Mouse (Mus musculus) liver, embryonic 16.5 days (tissue): ENCODE data around the gene Tal1. TPM values are rescaled to one million over a fixed set of nuclear protein-coding genes. Genes with fewer than 3 reads are reported as not detected.

ENCODE experiments used
- ATAC-seq: fragments of 200-750 bp; cut with Nextera tagmentation; 2 replicates; pipeline ENCODE4 v1.8.0; 2017; ENCODE audit warnings: low read depth, mild to moderate bottlenecking, moderate number of reproducible peaks, moderate library complexity
- H3K27ac ChIP-seq: fragments of 300-500 bp; sonication (generic); 2 replicates; pipeline ENCODE4 v1.5.1; 2014; ENCODE audit warnings: mild to moderate bottlenecking, low read length
- H3K27me3 ChIP-seq: fragments of 300-500 bp; sonication (generic); 2 replicates; pipeline ENCODE4 v1.6.1; 2014; ENCODE audit warnings: low read depth, low read length, mixed read lengths; ENCODE audit not compliant: control insufficient read depth, insufficient read depth
- H3K36me3 ChIP-seq: fragments of 300-500 bp; sonication (generic); 2 replicates; pipeline ENCODE4 v1.6.1; 2014; ENCODE audit warnings: mild to moderate bottlenecking; ENCODE audit not compliant: control insufficient read depth, insufficient read depth
- H3K4me1 ChIP-seq: fragments of 300-500 bp; sonication (generic); 2 replicates; pipeline ENCODE4 v1.6.1; 2014; ENCODE audit warnings: low read depth, low read length, mixed read lengths; ENCODE audit not compliant: control insufficient read depth
- H3K4me2 ChIP-seq: fragments of 300-500 bp; sonication (generic); 2 replicates; pipeline ENCODE4 v1.6.1; 2014; ENCODE audit warnings: low read depth, low read length, mixed read lengths
- H3K4me3 ChIP-seq: fragments of 300-500 bp; sonication (generic); 2 replicates; pipeline ENCODE4 v1.5.1; 2014; ENCODE audit warnings: low read depth, mild to moderate bottlenecking, low read length
- H3K9ac ChIP-seq: fragments of 300-500 bp; sonication (generic); 2 replicates; pipeline ENCODE4 v1.6.1; 2014; ENCODE audit warnings: low read depth, low read length
- H3K9me3 ChIP-seq: fragments of 300-500 bp; sonication (generic); replicated peaks from 2 replicates; pipeline ENCODE4 v1.6.1; 2016; ENCODE audit warnings: low read length; ENCODE audit not compliant: control insufficient read depth
- WGBS: fragments of 180-500 bp; shearing (Covaris S2); extraction: QIAGEN DNeasy Blood & Tissue Kit; methylation state at CpG from one replicate; pipeline ENCODE4 v1.1.7; 2014; ENCODE audit not compliant: insufficient replicate concordance; 5-methylcytosine and 5-hydroxymethylcytosine counted together
- polyA plus RNA-seq: library from polyadenylated mRNA; unstranded; fragments of >200 nt; fragmentation: Nextera tagmentation; extraction: Ambion mirVana; gene quantifications from 2 replicates; pipeline ENCODE4 v1.2.1, GENCODE M21; 2015

Gene Tal1
- polyA plus RNA-seq, 1 experiment from 2014 or later = 17.8 TPM

GRCm38 (mm10) chr4:115052343-115053005 lies 3.8 kb upstream of the Tal1 start:
- no peak for ATAC-seq

GRCm38 (mm10) chr4:115055044-115055443 lies 1.2 kb upstream of the Tal1 start:
- Histone ChIP-seq H3K9me3 (no peaks in the 10 kb centered on the region), H3K4me3 (no peak overlapping the region), H3K4me2 (peak overlapping the region; percentile 33), H3K36me3 (no peaks in the 10 kb centered on the region), H3K9ac (peak overlapping the region; percentile 44), H3K27me3 (peaks cover 4% of the 10 kb centered on the region), H3K4me1 (peaks cover 37% of the 10 kb centered on the region), H3K27ac (peak overlapping the region; percentile 98)
- 22% methylated on average over 2 of the region's 2 CpGs for WGBS
- no peak for ATAC-seq

More at GRCm38 (mm10) chr4:115052343-115053005, 3.8 kb upstream of the Tal1 start:
- no peaks in the 10 kb centered on the region for H3K9me3 ChIP-seq
- peaks cover 62% of the 10 kb centered on the region for H3K4me1 ChIP-seq
- WGBS = 5% methylated on average over 36 of the region's 36 CpGs
- H3K4me3 ChIP-seq = peak overlapping the region; percentile 38
- peaks cover 2% of the 10 kb centered on the region for H3K27me3 ChIP-seq
- H3K36me3 ChIP-seq = no peaks in the 10 kb centered on the region
- H3K27ac ChIP-seq = peak overlapping the region; percentile 56
- peak overlapping the region; percentile 61 for H3K9ac ChIP-seq
- peak overlapping the region; percentile 74 for H3K4me2 ChIP-seq

- ATAC-seq = no peak
- WGBS = 54% methylated on average over 3 of the region's 3 CpGs
- H3K36me3 ChIP-seq = no peaks in the 10 kb centered on the region
- peak overlapping the region; percentile 85 for H3K9ac ChIP-seq
- peaks cover 4% of the 10 kb centered on the region for H3K27me3 ChIP-seq
- H3K4me2 ChIP-seq = peak overlapping the region; percentile 76
- peak overlapping the region; percentile 98 for H3K27ac ChIP-seq
- peaks cover 35% of the 10 kb centered on the region for H3K4me1 ChIP-seq
- no peaks in the 10 kb centered on the region for H3K9me3 ChIP-seq
- peak overlapping the region; percentile 68 for H3K4me3 ChIP-seq
These were observed 535 bp upstream of the Tal1 start for GRCm38 (mm10) chr4:115055691-115056090.

GRCm38 (mm10) chr4:115056921-115057673 lies 871 bp downstream of the Tal1 start:
- Histone ChIP-seq H3K27ac (peak overlapping the region; percentile 98), H3K4me2 (peak overlapping the region; percentile 76), H3K27me3 (peaks cover 2% of the 10 kb centered on the region), H3K36me3 (0 out of 2 replicates have a peak, but pooled peaks cover 3% of the 10 kb centered on the region), H3K9ac (peak overlapping the region; percentile 85), H3K9me3 (no peaks in the 10 kb centered on the region), H3K4me1 (peaks cover 34% of the 10 kb centered on the region), H3K4me3 (peak overlapping the region; percentile 68)
- under 1% methylated on average over 47 of the region's 48 CpGs for WGBS
- peak; percentile 44 for ATAC-seq

- Histone ChIP-seq H3K36me3 (peaks cover 3% of the 10 kb centered on the region; the same call in 1 of the 2 replicates), H3K4me2 (peak overlapping the region; percentile 76), H3K27me3 (peaks cover 4% of the 10 kb centered on the region), H3K9me3 (no peaks in the 10 kb centered on the region), H3K4me3 (peak overlapping the region; percentile 68), H3K27ac (peak overlapping the region; percentile 98), H3K4me1 (peaks cover 33% of the 10 kb centered on the region), H3K9ac (peak overlapping the region; percentile 85)
- no peak; the same call in 1 of the 2 replicates for ATAC-seq
- WGBS = under 1% methylated on average over 32 of the region's 33 CpGs
These were observed 1.6 kb downstream of the Tal1 start for GRCm38 (mm10) chr4:115057674-115058316.

GRCm38 (mm10) chr4:115058317-115058761 lies 2.1 kb downstream of the Tal1 start:
- Histone ChIP-seq H3K4me1 (peaks cover 35% of the 10 kb centered on the region), H3K4me2 (peak overlapping the region; percentile 76), H3K36me3 (peaks cover 8% of the 10 kb centered on the region), H3K9ac (peak overlapping the region; percentile 85), H3K27me3 (peaks cover 4% of the 10 kb centered on the region), H3K9me3 (no peaks in the 10 kb centered on the region), H3K4me3 (peak overlapping the region; percentile 68), H3K27ac (peak overlapping the region; percentile 98)
- no peak for ATAC-seq
- WGBS = under 1% methylated on average over 20 of the region's 20 CpGs

- peak overlapping the region; percentile 76 for H3K4me2 ChIP-seq
- peak overlapping the region; percentile 98 for H3K27ac ChIP-seq
- peak; percentile 22 for ATAC-seq
- WGBS = 2% methylated on average over 23 of the region's 23 CpGs
- peak overlapping the region; percentile 85 for H3K9ac ChIP-seq
- no peaks in the 10 kb centered on the region for H3K9me3 ChIP-seq
- H3K36me3 ChIP-seq = peaks cover 15% of the 10 kb centered on the region
- H3K4me3 ChIP-seq = peak overlapping the region; percentile 68
- H3K4me1 ChIP-seq = peaks cover 38% of the 10 kb centered on the region
- peaks cover 4% of the 10 kb centered on the region for H3K27me3 ChIP-seq
These were observed 2.8 kb downstream of the Tal1 start for GRCm38 (mm10) chr4:115058871-115059590.

GRCm38 (mm10) chr4:115059871-115060270 lies 3.6 kb downstream of the Tal1 start:
- Histone ChIP-seq H3K9ac (peak overlapping the region; percentile 85), H3K27ac (peak overlapping the region; percentile 98), H3K9me3 (no peaks in the 10 kb centered on the region), H3K27me3 (peaks cover 4% of the 10 kb centered on the region), H3K4me1 (peaks cover 39% of the 10 kb centered on the region), H3K36me3 (peaks cover 24% of the 10 kb centered on the region), H3K4me3 (peak overlapping the region; percentile 68), H3K4me2 (peak overlapping the region; percentile 97)
- WGBS = 9% methylated on average over 12 of the region's 12 CpGs
- ATAC-seq = no peak
